Mouse (Mus musculus): ENCODE measurements around the gene Hspa1l. TPM values are rescaled to one million over a fixed set of nuclear protein-coding genes. Genes with fewer than 3 reads are reported as not detected.

Hspa1l gene
- polyA plus RNA-seq (2012; rRNA removed), result 0.30 and 0.82 TPM in 2 replicates

GRCm38 (mm10) chr17:34972069-34972749 lies at the start of gene Hspa1l, which contains the start of gene Hspa1a:
TSS of gene Hspa1l (plus strand) at chr17:34972703.
TSS of gene Hspa1a (minus strand) at chr17:34972156.

GRCm38 (mm10) chr17:34931061-34931734 lies 41.3 kb upstream of the Hspa1l start, which contains the start of gene Neu1:
TSS of gene Neu1 (plus strand) at chr17:34931253.

GRCm38 (mm10) chr17:34959130-34959778 lies 13.2 kb upstream of the Hspa1l start, which contains the start of gene Hspa1b:
TSS of gene Hspa1b (minus strand) at chr17:34959238.

DNA sequence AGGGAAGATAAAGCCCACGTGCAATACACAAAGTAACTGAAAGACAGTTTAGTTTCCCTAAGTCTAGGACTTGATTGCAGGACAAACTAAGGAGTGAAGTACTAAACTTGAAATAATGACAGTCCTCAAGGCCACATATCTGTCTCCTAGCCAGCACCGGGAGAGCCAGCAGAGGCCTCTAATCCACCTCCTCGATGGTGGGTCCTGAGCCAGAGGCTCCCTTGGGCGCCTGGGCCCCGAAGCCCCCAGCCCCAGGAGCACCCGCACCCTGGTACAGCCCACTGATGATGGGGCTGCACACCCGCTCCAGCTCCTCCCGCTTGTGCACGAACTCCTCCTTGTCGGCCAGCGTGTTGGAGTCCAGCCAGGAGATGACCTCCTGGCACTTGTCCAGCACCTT lies 2.7 kb upstream of the Hspa1l start, which contains the start of gene Gm20481:
Gene Gm20481 (plus strand): TSS at position 91 of the 400 bp plus-strand sequence.

DNA sequence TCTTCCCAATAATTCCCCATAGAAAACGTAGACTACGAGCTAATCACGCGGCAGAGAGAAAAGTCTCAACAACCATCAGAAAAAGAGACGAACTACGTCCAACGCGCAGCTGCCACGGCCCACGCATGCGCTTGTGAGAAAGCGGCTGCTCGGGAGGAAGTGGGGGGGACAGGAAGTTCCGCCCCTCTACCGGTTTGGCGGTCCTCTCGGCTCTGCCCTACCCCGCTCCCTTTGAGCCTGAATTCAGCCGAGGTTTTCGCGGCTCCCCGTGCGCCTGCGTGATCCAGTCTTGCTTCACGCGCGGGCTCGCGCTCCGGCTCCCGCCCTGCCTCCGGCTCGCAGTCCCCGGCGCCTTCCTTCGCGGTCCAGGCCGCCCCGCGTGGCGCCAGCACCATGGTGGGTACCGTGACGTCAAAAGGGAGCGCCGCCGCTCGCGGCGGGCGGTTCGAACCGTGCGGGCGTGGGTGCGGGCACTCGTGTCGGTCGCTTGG lies 9.2 kb downstream of the Hspa1l start, which contains the start of gene Lsm2:
Gene Lsm2 (plus strand): TSS at position 173 of the 491 bp plus-strand sequence.

GRCm38 (mm10) chr17:35000717-35001451 lies 28.4 kb downstream of the Hspa1l start, which contains the start of gene Vars:
TSS of gene Vars (plus strand) at chr17:35000987.

GRCm38 (mm10) chr17:35016376-35016775 lies 43.9 kb downstream of the Hspa1l start, which contains the start of gene Vwa7:
TSS of gene Vwa7 (plus strand) at chr17:35016579.

GRCm38 (mm10) chr17:35027277-35028068 lies 55.0 kb downstream of the Hspa1l start, which contains the start of gene Sapcd1:
TSS of gene Sapcd1 (minus strand) at chr17:35028016.

Other genes with a start within 250 kb of the Hspa1l start
- 24.3 and 25.4 TPM in 2 replicates for gene C4b, start 228.8 kb upstream of the Hspa1l start, polyA plus RNA-seq (2012; rRNA removed)
- not detected in 2 replicates for gene Cyp21a1, start 168.1 kb upstream of the Hspa1l start, polyA plus RNA-seq (2012; rRNA removed)
- gene Stk19, start 135.8 kb upstream of the Hspa1l start, polyA plus RNA-seq (2012; rRNA removed), result 50.0 and 62.6 TPM in 2 replicates
- gene Dxo, start 135.7 kb upstream of the Hspa1l start, polyA plus RNA-seq (2012; rRNA removed), result 65.2 and 67.7 TPM in 2 replicates
- 94.8 and 130 TPM in 2 replicates for gene Skiv2l, start 122.5 kb upstream of the Hspa1l start, polyA plus RNA-seq (2012; rRNA removed)
- gene Nelfe, start 122.3 kb upstream of the Hspa1l start, polyA plus RNA-seq (2012; rRNA removed), result 22.3 and 23.8 TPM in 2 replicates
- 28.6 and 30.9 TPM in 2 replicates for gene Cfb, start 110.2 kb upstream of the Hspa1l start, polyA plus RNA-seq (2012; rRNA removed)
- 7.3 and 7.9 TPM in 2 replicates for gene Zbtb12, start 93.2 kb upstream of the Hspa1l start, polyA plus RNA-seq (2012; rRNA removed)
- gene Gm20547, start 90.7 kb upstream of the Hspa1l start, polyA plus RNA-seq (2012; rRNA removed), result not detected in 2 replicates
- 4.2 and 4.7 TPM in 2 replicates for gene C2, start 74.4 kb upstream of the Hspa1l start, polyA plus RNA-seq (2012; rRNA removed)
- 317 and 331 TPM in 2 replicates for gene Ehmt2, start 74.2 kb upstream of the Hspa1l start, polyA plus RNA-seq (2012; rRNA removed)
- gene Slc44a4, start 58.2 kb upstream of the Hspa1l start, polyA plus RNA-seq (2012; rRNA removed), result 338 and 452 TPM in 2 replicates
- 197 and 259 TPM in 2 replicates for gene Neu1, start 41.5 kb upstream of the Hspa1l start, polyA plus RNA-seq (2012; rRNA removed)
- 77.4 and 78.5 TPM in 2 replicates for gene Hspa1b, start 13.5 kb upstream of the Hspa1l start, polyA plus RNA-seq (2012; rRNA removed)
- not detected in 2 replicates for gene Gm20481, start 2.8 kb upstream of the Hspa1l start, polyA plus RNA-seq (2012; rRNA removed)
- gene Hspa1a, start 547 bp upstream of the Hspa1l start, polyA plus RNA-seq (2012; rRNA removed), result 40.8 and 41.4 TPM in 2 replicates
- gene Lsm2, start 9.2 kb downstream of the Hspa1l start, polyA plus RNA-seq (2012; rRNA removed), result 57.6 and 64.6 TPM in 2 replicates
- gene Vars, start 28.3 kb downstream of the Hspa1l start, polyA plus RNA-seq (2012; rRNA removed), result 196 and 213 TPM in 2 replicates
- gene Vwa7, start 43.9 kb downstream of the Hspa1l start, polyA plus RNA-seq (2012; rRNA removed), result 0.73 and 0.83 TPM in 2 replicates
- gene Sapcd1, start 55.3 kb downstream of the Hspa1l start, polyA plus RNA-seq (2012; rRNA removed), result 1.0 and 2.3 TPM in 2 replicates
- 4.0 and 6.0 TPM in 2 replicates for gene Msh5, start 74.0 kb downstream of the Hspa1l start, polyA plus RNA-seq (2012; rRNA removed)
- 209 and 215 TPM in 2 replicates for gene Clic1, start 77.3 kb downstream of the Hspa1l start, polyA plus RNA-seq (2012; rRNA removed)
- 32.5 and 33.0 TPM in 2 replicates for gene Ddah2, start 86.3 kb downstream of the Hspa1l start, polyA plus RNA-seq (2012; rRNA removed)
- gene Ly6g6c, start 92.7 kb downstream of the Hspa1l start, polyA plus RNA-seq (2012; rRNA removed), result 5.6 and 10.4 TPM in 2 replicates
- gene Mpig6b, start 93.5 kb downstream of the Hspa1l start, polyA plus RNA-seq (2012; rRNA removed), result 0.82 and 1.0 TPM in 2 replicates
- gene Ly6g6e, start 104.2 kb downstream of the Hspa1l start, polyA plus RNA-seq (2012; rRNA removed), result 77.8 and 86.1 TPM in 2 replicates
- 19.4 and 23.3 TPM in 2 replicates for gene Ly6g6d, start 105.4 kb downstream of the Hspa1l start, polyA plus RNA-seq (2012; rRNA removed)
- 2.1 and 2.8 TPM in 2 replicates for gene Ly6g6f, start 112.9 kb downstream of the Hspa1l start, polyA plus RNA-seq (2012; rRNA removed)
- 238 and 254 TPM in 2 replicates for gene Abhd16a, start 116.6 kb downstream of the Hspa1l start, polyA plus RNA-seq (2012; rRNA removed)
- not detected in 2 replicates for gene Ly6g5c, start 135.6 kb downstream of the Hspa1l start, polyA plus RNA-seq (2012; rRNA removed)
- gene Ly6g5b, start 142.7 kb downstream of the Hspa1l start, polyA plus RNA-seq (2012; rRNA removed), result 0.72 and 0.86 TPM in 2 replicates
- gene Gpank1, start 148.8 kb downstream of the Hspa1l start, polyA plus RNA-seq (2012; rRNA removed), result 23.3 and 25.0 TPM in 2 replicates
- gene Csnk2b, start 149.3 kb downstream of the Hspa1l start, polyA plus RNA-seq (2012; rRNA removed), result 262 and 295 TPM in 2 replicates
- 16.7 and 18.2 TPM in 2 replicates for gene D17H6S53E, start 153.7 kb downstream of the Hspa1l start, polyA plus RNA-seq (2012; rRNA removed)
- gene Apom, start 159.3 kb downstream of the Hspa1l start, polyA plus RNA-seq (2012; rRNA removed), result 0.12 and 0.19 TPM in 2 replicates
- 221 and 228 TPM in 2 replicates for gene Bag6, start 162.5 kb downstream of the Hspa1l start, polyA plus RNA-seq (2012; rRNA removed)
- 341 and 379 TPM in 2 replicates for gene Prrc2a, start 192.2 kb downstream of the Hspa1l start, polyA plus RNA-seq (2012; rRNA removed)
- gene Aif1, start 203.4 kb downstream of the Hspa1l start, polyA plus RNA-seq (2012; rRNA removed), result 1.6 and 2.5 TPM in 2 replicates
- 8.1 and 10.4 TPM in 2 replicates for gene Lst1, start 215.7 kb downstream of the Hspa1l start, polyA plus RNA-seq (2012; rRNA removed)
- 20.1 and 22.9 TPM in 2 replicates for gene Ltb, start 221.7 kb downstream of the Hspa1l start, polyA plus RNA-seq (2012; rRNA removed)
- 1.3 TPM in 2 replicates for gene Tnf, start 229.3 kb downstream of the Hspa1l start, polyA plus RNA-seq (2012; rRNA removed)
- 1.4 and 1.8 TPM in 2 replicates for gene Lta, start 232.6 kb downstream of the Hspa1l start, polyA plus RNA-seq (2012; rRNA removed)
- gene Gm16181, start 248.1 kb downstream of the Hspa1l start, polyA plus RNA-seq (2012; rRNA removed), result not detected in 2 replicates

Data from colon, adult 2 months (tissue).